Mouse (Mus musculus) heart, postnatal 0 days (tissue): ENCODE data around the gene Kctd11.

ENCODE experiments used
- CTCF ChIP-seq: IDR thresholded peaks from 2 replicates; pipeline ENCODE4 v1.5.1; 2016; ENCODE audit warnings: antibody characterized with exemption, control low read depth, low read depth
- EP300 ChIP-seq: IDR thresholded peaks from 2 replicates; pipeline ENCODE4 v1.6.1; 2016; ENCODE audit warnings: antibody characterized with exemption, low read depth

GRCm38 (mm10) chr11:69871822-69872221 lies 9.4 kb downstream of the Kctd11 start:
- no peak for TF ChIP-seq CTCF
- no peak for TF ChIP-seq EP300
